Mouse (Mus musculus) kidney, adult 2 months (tissue): ENCODE results near the gene Erc2.

Experiments used
- CTCF ChIP-seq: fragments of 200-500 bp; conservative IDR thresholded peaks from 2 replicates; pipeline ENCODE4 v1.5.1; 2011; ENCODE audit warnings: low read depth, mild to moderate bottlenecking, control low read depth, low read length, moderate library complexity, mixed read lengths; ENCODE audit not compliant: insufficient read depth, insufficient read length
- POLR2A ChIP-seq: fragments of 200-500 bp; IDR thresholded peaks from one replicate; pipeline ENCODE4 v1.6.1; 2011; ENCODE audit warnings: low read depth, low read length, control low read depth

DNA sequence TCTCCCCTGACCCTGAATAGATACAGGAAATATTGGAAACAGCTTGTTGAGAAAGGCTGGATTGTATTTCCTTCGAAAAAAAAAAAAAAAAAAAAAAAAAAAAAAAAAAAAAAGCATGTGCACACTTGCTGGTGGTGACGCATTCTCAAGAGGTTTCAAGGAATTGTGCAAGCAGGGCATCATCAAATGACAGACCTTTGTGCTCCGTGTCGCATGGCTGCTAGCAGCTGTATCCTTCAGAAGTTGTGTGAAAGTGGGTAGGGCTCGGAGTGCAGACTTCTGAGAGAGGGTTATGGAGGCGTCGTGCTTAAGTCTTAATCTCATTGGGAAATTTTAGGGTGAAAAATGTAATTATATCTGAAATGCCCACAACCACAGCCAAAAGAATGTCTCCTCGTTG is 706.3 kb downstream of the Erc2 start:
- no peak for TF ChIP-seq POLR2A
- no peak for TF ChIP-seq CTCF
